Mouse (Mus musculus) right cerebral cortex, adult 2 months (tissue): Measurements from ENCODE around the gene 1810009A15Rik.
"Not testable (repeated sequence)": the region's sequence is repeated elsewhere in the genome, so short reads cannot be mapped to it uniquely, and the experiment has no call there.

Source experiments
- DNase-seq, 2 experiments: peaks; one replicate each; pipeline ENCODE4 v3.0.0; 2021 to 2022; ENCODE audit warnings: low spot score in 2 of 2

The 1810009A15Rik gene

GRCm38 (mm10) chr19:8875031-8875430 lies 13.6 kb upstream of the 1810009A15Rik start:
- DNase-seq = no peak

- DNase-seq = peak; percentile 85 to 92
Observed at GRCm38 (mm10) chr19:8880311-8881033, 8.2 kb upstream of the 1810009A15Rik start, which contains the start of gene Uqcc3. Gene Uqcc3 (minus strand): TSS chr19:8880923.

GRCm38 (mm10) chr19:8881034-8881392 lies 7.6 kb upstream of the 1810009A15Rik start:
- DNase-seq = no peak

- DNase-seq = no peak
Observed at GRCm38 (mm10) chr19:8883616-8884015, 5.0 kb upstream of the 1810009A15Rik start, which contains the start of the genes Lbhd1 and Gm49403. Gene Lbhd1 (plus strand): TSS chr19:8883732. Gene Gm49403 (plus strand): TSS chr19:8883930.

GRCm38 (mm10) chr19:8886916-8887584 lies 1.6 kb upstream of the 1810009A15Rik start:
- no peak for DNase-seq

- no peak for DNase-seq
Observed at GRCm38 (mm10) chr19:8887585-8888463, 829 bp upstream of the 1810009A15Rik start.

GRCm38 (mm10) chr19:8892829-8893766 lies 4.4 kb downstream of the 1810009A15Rik start, which contains the start of gene Ints5:
Gene Ints5 (plus strand): TSS chr19:8893005.
- DNase-seq = peak; percentile 83 to 92

- no peak for DNase-seq
Observed at GRCm38 (mm10) chr19:8895397-8895960, 6.8 kb downstream of the 1810009A15Rik start.

- DNase-seq = not testable (repeated sequence)
Observed at GRCm38 (mm10) chr19:8896231-8896630, 7.6 kb downstream of the 1810009A15Rik start.

- peak in 1 of 2 experiments; percentile 24 for DNase-seq
Observed at GRCm38 (mm10) chr19:8897211-8897864, 8.7 kb downstream of the 1810009A15Rik start.

GRCm38 (mm10) chr19:8897865-8898495 lies 9.3 kb downstream of the 1810009A15Rik start, which contains the start of gene Ganab:
Gene Ganab (plus strand): TSS chr19:8898071.
- DNase-seq = peak; percentile 97

GRCm38 (mm10) chr19:8898576-8898975 lies 9.9 kb downstream of the 1810009A15Rik start:
- no peak for DNase-seq

- DNase-seq = no peak
Observed at GRCm38 (mm10) chr19:8899079-8899478, 10.4 kb downstream of the 1810009A15Rik start.

GRCm38 (mm10) chr19:8903412-8903811 lies 14.8 kb downstream of the 1810009A15Rik start:
- DNase-seq = no peak

GRCm38 (mm10) chr19:8908531-8908930 lies 19.9 kb downstream of the 1810009A15Rik start:
- no peak for DNase-seq

GRCm38 (mm10) chr19:8911810-8912209 lies 23.2 kb downstream of the 1810009A15Rik start:
- DNase-seq = peak; percentile 39 to 60

- peak; percentile 44 to 49 for DNase-seq
Observed at GRCm38 (mm10) chr19:8914212-8914611, 25.6 kb downstream of the 1810009A15Rik start.

- no peak for DNase-seq
Observed at GRCm38 (mm10) chr19:8919000-8919399, 30.3 kb downstream of the 1810009A15Rik start.

GRCm38 (mm10) chr19:8919684-8920072 lies 31.0 kb downstream of the 1810009A15Rik start:
- DNase-seq = no peak
